Mouse (Mus musculus) gastrocnemius, adult 18-20 months (tissue): ENCODE measurements around the gene Scg5. TPM values are rescaled to one million over a fixed set of nuclear protein-coding genes. Genes with fewer than 3 reads are reported as not detected.

Experiments used
- DNase-seq: peaks from one replicate; pipeline ENCODE4 v3.0.0; 2021; ENCODE audit warnings: low spot score
- total RNA-seq, 2 experiments: library from RNA; stranded (reverse); gene quantifications; 2 replicates each; pipeline ENCODE4 v1.2.3; 2021

Gene Scg5
- total RNA-seq, 2 experiments from 2014 or later: not detected

DNA sequence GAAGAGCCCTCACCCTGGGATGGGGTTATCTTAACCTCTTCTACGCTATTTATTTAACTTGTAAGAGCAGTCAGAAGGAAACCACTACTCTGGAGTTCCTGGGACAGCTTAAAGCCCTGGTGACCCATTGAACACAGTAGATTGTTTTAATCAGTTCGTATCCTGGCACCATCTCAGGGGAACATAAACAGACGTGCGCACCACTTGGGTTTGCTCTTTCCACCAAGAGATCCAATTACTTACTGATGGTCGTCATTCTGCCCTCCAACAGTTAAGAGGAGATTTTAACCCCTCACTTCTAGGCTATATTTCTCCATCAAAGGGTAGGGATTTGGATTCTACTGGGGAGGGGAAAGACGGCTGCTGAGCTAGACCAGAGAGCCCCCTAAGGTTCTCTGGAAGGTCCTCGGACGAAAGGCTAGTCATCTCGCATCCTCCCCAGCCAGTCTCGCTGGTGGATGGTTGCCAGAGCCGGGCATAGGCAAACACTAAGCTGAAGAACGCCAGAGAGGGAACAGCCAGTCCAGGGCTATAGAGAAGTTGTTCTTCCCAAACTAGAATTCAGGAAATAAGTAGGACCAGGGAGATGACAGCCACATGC lies 71.9 kb downstream of the Scg5 start:
- DNase-seq: no peak

- DNase-seq: no peak
Measured at GRCm38 (mm10) chr2:113749721-113750120, 79.2 kb downstream of the Scg5 start.

DNA sequence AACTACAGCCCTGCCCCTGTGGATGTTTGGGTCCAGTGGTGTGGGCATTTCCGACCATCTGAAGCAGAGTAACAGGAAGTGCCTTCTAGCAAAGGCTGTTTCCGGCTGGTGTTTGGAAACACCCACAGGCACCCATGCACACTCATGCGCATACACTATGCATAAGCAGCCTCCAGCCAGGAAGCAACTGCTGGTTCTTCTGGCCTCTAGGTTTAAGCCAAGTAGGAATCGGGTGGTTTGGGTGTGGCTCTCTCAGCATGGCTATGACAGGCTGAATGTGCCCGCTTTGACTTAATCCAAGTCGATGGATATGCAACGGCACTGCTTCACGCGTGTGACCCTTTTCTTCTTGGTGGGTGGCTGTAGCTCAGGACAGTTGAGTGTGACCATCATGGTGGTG lies 79.6 kb downstream of the Scg5 start:
- no peak for DNase-seq

DNA sequence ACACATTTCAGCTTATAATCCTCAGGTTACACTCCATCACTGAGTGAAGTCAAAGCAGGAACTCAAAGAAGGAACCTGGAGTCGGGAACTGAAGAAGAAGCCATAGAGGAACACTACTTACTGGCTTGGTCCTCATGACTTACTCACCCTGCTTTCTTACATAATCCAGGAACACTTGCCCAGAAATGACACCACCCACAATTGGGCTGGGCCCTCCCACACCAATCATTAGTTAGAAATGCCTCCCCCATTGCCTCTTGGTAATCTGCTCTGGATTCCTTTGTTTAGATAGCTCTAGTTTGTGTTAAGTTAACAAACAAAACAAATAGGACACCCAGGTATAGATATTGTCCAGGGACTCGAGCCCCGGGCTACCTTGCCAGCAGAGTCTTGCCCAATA lies 100.3 kb downstream of the Scg5 start:
- DNase-seq: no peak

Other genes with a start within 250 kb of the Scg5 start
- gene Grem1, start 70.5 kb downstream of the Scg5 start, total RNA-seq: under 1 TPM in 1 of 2 experiments, not detected in 1; 0.09 TPM
- under 1 TPM; 0.81 to 0.87 TPM for gene Arhgap11a, start 19.5 kb upstream of the Scg5 start, total RNA-seq
- gene Gjd2, start 184.5 kb upstream of the Scg5 start, total RNA-seq: not detected
- 10 to 100 TPM; 41.9 to 84.4 TPM for gene Actc1, start 224.4 kb upstream of the Scg5 start, total RNA-seq